Mouse (Mus musculus) MEL-GATA-1-ER (cell line): ENCODE measurements around the gene Arpc5.

Experiments
- DNase-seq: peaks from one replicate; pipeline ENCODE4 v3.0.0-alpha.2; 2012; ENCODE audit warnings: low read depth; ENCODE audit errors: extremely low read depth

Gene Arpc5

GRCm38 (mm10) chr1:152810533-152811439 is 44.4 kb downstream of the Arpc5 start:
- peak; percentile 42 for DNase-seq

- DNase-seq: no peak
These were observed 48.9 kb downstream of the Arpc5 start for GRCm38 (mm10) chr1:152815265-152815701.

GRCm38 (mm10) chr1:152817027-152817769 is 50.9 kb downstream of the Arpc5 start:
- no peak for DNase-seq

GRCm38 (mm10) chr1:152817794-152818193 is 51.5 kb downstream of the Arpc5 start:
- DNase-seq: no peak

GRCm38 (mm10) chr1:152819558-152819957 is 53.2 kb downstream of the Arpc5 start:
- DNase-seq: no peak

GRCm38 (mm10) chr1:152820911-152821695 is 54.8 kb downstream of the Arpc5 start:
- DNase-seq: no peak

- DNase-seq: no peak
These were observed 55.4 kb downstream of the Arpc5 start for GRCm38 (mm10) chr1:152821746-152822145.

- no peak for DNase-seq
These were observed 57.9 kb downstream of the Arpc5 start for GRCm38 (mm10) chr1:152824206-152824605.
